Mouse (Mus musculus): ENCODE results near the gene Psme2b. TPM values are rescaled to one million over a fixed set of nuclear protein-coding genes. Genes with fewer than 3 reads are reported as not detected.
"Not testable (repeated sequence)": the region's sequence is repeated elsewhere in the genome, so short reads cannot be mapped to it uniquely, and the experiment has no call there.

Psme2b gene
- total RNA-seq, 2 experiments from 2014 or later: 4.8 to 5.5 TPM

DNA sequence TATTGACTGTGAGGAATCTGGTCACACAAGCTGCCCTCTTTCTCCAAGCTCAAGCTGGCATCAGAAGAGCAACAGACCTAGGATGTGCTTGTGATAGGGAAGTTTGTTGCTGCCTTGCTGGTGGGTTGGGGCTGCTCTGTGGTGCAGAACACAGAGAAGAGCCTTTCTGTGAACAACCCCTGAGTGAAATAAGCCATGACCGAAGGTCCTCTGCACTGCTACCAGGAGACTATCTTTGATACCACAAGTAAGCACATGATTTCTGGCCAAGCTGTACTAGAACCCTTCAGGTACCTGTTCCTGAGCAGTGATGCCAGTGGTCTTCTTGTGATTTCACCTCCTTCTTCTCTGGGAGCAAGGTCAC is 44.4 kb downstream of the Psme2b start:
- DNase-seq: not testable (repeated sequence)

DNA sequence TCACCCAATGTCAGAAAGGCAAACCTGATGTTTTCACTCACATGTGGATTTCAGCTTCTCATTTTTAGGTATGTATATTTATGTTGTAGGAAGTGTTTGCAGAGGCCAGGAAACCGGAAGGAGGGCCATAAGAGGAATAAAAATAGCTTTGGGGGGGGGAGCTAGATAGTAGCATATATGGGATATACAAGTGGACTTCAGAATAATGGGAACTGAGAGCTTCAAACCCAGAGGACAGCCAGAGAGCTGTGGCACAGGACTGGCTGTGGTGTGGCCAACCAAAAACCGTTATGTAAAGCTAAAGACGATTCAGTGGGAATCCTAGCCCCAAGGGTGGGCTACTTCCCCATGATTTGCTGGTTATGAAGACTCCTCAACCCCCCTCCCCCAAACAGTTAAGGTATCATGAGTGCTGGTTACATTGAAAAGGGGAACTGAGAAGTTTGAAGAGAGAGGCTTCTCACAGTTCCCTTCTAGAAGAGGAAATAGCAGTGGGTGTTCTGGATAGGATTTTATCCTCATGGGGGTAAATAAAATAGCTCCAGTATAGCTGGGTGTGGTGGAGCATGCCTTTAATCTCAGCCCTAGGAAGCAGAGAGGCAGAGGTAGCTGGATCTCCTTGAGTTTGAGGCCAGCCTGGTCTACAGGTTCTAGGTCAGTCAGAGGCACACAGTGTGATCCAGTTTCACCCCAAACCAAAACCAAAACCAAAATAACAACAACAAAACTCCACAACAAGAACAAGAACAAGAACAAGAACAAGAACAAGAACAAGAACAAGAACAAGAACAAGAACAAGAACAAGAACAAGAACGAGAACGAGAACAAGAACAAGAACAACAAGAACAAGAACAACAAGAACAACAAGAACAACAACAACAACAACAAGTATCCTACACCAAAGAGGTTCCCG is 45.1 kb downstream of the Psme2b start:
- not testable (repeated sequence) for DNase-seq

DNA sequence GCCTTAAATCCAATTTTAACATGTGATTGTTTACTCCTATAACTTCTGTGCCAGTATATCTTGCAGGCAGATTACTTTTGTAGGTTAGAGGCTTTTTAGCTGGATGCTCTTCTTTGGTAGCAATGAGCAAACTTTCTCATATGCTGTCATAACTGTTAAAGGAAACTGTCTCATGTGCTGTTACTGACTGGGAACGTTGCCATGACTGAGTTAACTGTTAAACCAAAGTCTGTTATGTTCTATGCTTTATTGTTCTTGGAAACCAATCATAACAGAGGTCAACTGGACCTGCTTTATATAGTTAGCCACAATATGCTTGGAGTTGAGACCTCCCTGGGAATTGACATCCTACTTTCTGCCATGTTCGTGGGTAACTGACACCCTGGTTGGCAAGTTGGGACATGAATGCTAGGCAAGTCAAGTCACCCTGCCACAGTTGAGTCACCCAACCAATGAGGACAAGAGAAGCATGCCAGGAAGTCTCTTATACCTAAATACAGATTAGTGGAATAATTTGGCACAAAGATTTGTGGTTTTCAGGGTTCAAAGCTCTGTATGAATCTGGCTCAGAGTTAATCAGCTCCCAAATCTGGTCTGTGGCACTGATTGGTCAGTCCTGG is 47.1 kb downstream of the Psme2b start:
- DNase-seq: no peak

Other genes starting within 250 kb of the Psme2b start
- 100 to 1,000 TPM; 711 to 729 TPM for gene Rack1, start 145.9 kb downstream of the Psme2b start, total RNA-seq (2021)
- gene Trim41, start 128.8 kb downstream of the Psme2b start, total RNA-seq (2021): 10 to 100 TPM; 32.9 to 45.2 TPM
- gene Trim7, start 120.0 kb downstream of the Psme2b start, total RNA-seq (2021): 1 to 10 TPM; 6.4 to 8.6 TPM
- 1 to 10 TPM; 1.4 to 3.2 TPM for gene Gm12184, start 119.5 kb downstream of the Psme2b start, total RNA-seq (2021)
- gene Irgm1, start 74.5 kb downstream of the Psme2b start, total RNA-seq (2021): 10 to 100 TPM; 23.9 to 24.5 TPM
- gene Gm5431, start 44.0 kb downstream of the Psme2b start, total RNA-seq (2021): 1 to 10 TPM; 2.0 to 2.8 TPM
- gene Olfr56, start 32.7 kb upstream of the Psme2b start, total RNA-seq (2021): not detected
- gene 9930111J21Rik1, start 33.2 kb upstream of the Psme2b start, total RNA-seq (2021): 1 to 10 TPM; 2.4 to 3.6 TPM
- gene Gm12185, start 46.0 kb upstream of the Psme2b start, total RNA-seq (2021): 1 to 10 TPM; 2.5 to 3.4 TPM
- 1 to 10 TPM; 3.5 to 4.6 TPM for gene Tgtp1, start 48.0 kb upstream of the Psme2b start, total RNA-seq (2021)
- gene 9930111J21Rik2, start 105.1 kb upstream of the Psme2b start, total RNA-seq (2021): 1 to 10 TPM; 2.5 to 4.8 TPM
- gene Tgtp2, start 118.0 kb upstream of the Psme2b start, total RNA-seq (2021): 1 to 10 TPM; 2.4 to 3.6 TPM
- 1 to 10 TPM; 3.9 to 6.6 TPM for gene Ifi47, start 130.4 kb upstream of the Psme2b start, total RNA-seq (2021)
- gene Olfr1396, start 168.7 kb upstream of the Psme2b start, total RNA-seq (2021): 1 to 10 TPM; 1.1 to 2.1 TPM
- gene Olfr1395, start 196.1 kb upstream of the Psme2b start, total RNA-seq (2021): not detected
- not detected for gene Olfr1394, start 208.2 kb upstream of the Psme2b start, total RNA-seq (2021)
- 10 to 100 TPM; 20.0 to 48.6 TPM for gene Btnl9, start 241.0 kb upstream of the Psme2b start, total RNA-seq (2021)

All from adrenal gland, postnatal 36 days (tissue).